Mouse (Mus musculus) brown adipose tissue, adult 24 weeks (tissue): ENCODE data around the gene Id3. TPM values are rescaled to one million over a fixed set of nuclear protein-coding genes. Genes with fewer than 3 reads are reported as not detected.

ENCODE experiments used
- H3K27ac ChIP-seq: fragments of 200-500 bp; replicated peaks from 2 replicates; pipeline ENCODE4 v1.5.1; 2012; ENCODE audit warnings: low read depth, mild to moderate bottlenecking, low read length
- H3K4me1 ChIP-seq: fragments of 200-500 bp; 2 replicates; pipeline ENCODE4 v1.6.1; 2012; ENCODE audit warnings: low read length, mixed read lengths; ENCODE audit not compliant: control insufficient read depth, insufficient read depth, insufficient read length
- H3K4me3 ChIP-seq: fragments of 200-500 bp; 2 replicates; pipeline ENCODE4 v1.5.1; 2012; ENCODE audit warnings: low read depth, mild to moderate bottlenecking, low read length, moderate library complexity; ENCODE audit not compliant: insufficient read depth
- polyA plus RNA-seq: library from polyadenylated mRNA; stranded (reverse); fragments of >200 nt; gene quantifications from 2 replicates; pipeline ENCODE4 v1.2.4, GENCODE M21; 2012; ENCODE audit not compliant: missing spikeins, insufficient read depth, insufficient read length

Gene Id3
- polyA plus RNA-seq, 1 experiment = 75.0 TPM

- peak overlapping the region; percentile 74 for H3K27ac ChIP-seq
- H3K4me3 ChIP-seq = no peak overlapping the region
- peaks cover 47% of the 10 kb centered on the region for H3K4me1 ChIP-seq
These were observed 32.8 kb downstream of the Id3 start for GRCm38 (mm10) chr4:136176022-136176552.

GRCm38 (mm10) chr4:136177244-136177611, 33.9 kb downstream of the Id3 start:
- peak overlapping the region; percentile 80 for H3K27ac ChIP-seq
- no peak overlapping the region for H3K4me3 ChIP-seq
- peaks cover 47% of the 10 kb centered on the region for H3K4me1 ChIP-seq

- peak overlapping the region; percentile 80 for H3K27ac ChIP-seq
- H3K4me1 ChIP-seq = peaks cover 46% of the 10 kb centered on the region
- no peak overlapping the region for H3K4me3 ChIP-seq
These were observed 34.5 kb downstream of the Id3 start for GRCm38 (mm10) chr4:136177612-136178474.

- H3K4me1 ChIP-seq = peaks cover 41% of the 10 kb centered on the region
- H3K4me3 ChIP-seq = no peak overlapping the region
- peak overlapping the region; percentile 92 for H3K27ac ChIP-seq
These were observed 35.2 kb downstream of the Id3 start for GRCm38 (mm10) chr4:136178475-136178921.

GRCm38 (mm10) chr4:136179456-136179855, 36.2 kb downstream of the Id3 start:
- H3K4me3 ChIP-seq = no peak overlapping the region
- H3K4me1 ChIP-seq = peaks cover 36% of the 10 kb centered on the region
- peak overlapping the region; percentile 92 for H3K27ac ChIP-seq

- H3K4me3 ChIP-seq = peak overlapping the region; percentile 25
- H3K4me1 ChIP-seq = peaks cover 32% of the 10 kb centered on the region
- H3K27ac ChIP-seq = peak overlapping the region; percentile 55; the same call in 1 of the 2 replicates
These were observed 36.7 kb downstream of the Id3 start for GRCm38 (mm10) chr4:136179998-136180397.

GRCm38 (mm10) chr4:136180408-136181330, 37.4 kb downstream of the Id3 start:
- H3K4me3 ChIP-seq = peak overlapping the region; percentile 25
- H3K27ac ChIP-seq = no peak overlapping the region
- peaks cover 28% of the 10 kb centered on the region for H3K4me1 ChIP-seq

- H3K4me3 ChIP-seq = no peak overlapping the region
- H3K4me1 ChIP-seq = peaks cover 25% of the 10 kb centered on the region
- H3K27ac ChIP-seq = no peak overlapping the region
These were observed 38.1 kb downstream of the Id3 start for GRCm38 (mm10) chr4:136181367-136181766.

GRCm38 (mm10) chr4:136185375-136185774, 42.1 kb downstream of the Id3 start:
- H3K4me3 ChIP-seq = no peak overlapping the region
- peak overlapping the region; percentile 20; the same call in 1 of the 2 replicates for H3K27ac ChIP-seq
- no peaks in the 10 kb centered on the region; the same call in 1 of the 2 replicates for H3K4me1 ChIP-seq

GRCm38 (mm10) chr4:136186315-136186714, 43.0 kb downstream of the Id3 start:
- H3K4me3 ChIP-seq = no peak overlapping the region
- H3K27ac ChIP-seq = no peak overlapping the region
- H3K4me1 ChIP-seq = no peaks in the 10 kb centered on the region; the same call in 1 of the 2 replicates

- H3K4me3 ChIP-seq = no peak overlapping the region
- H3K4me1 ChIP-seq = peaks cover 2% of the 10 kb centered on the region; the same call in 1 of the 2 replicates
- no peak overlapping the region for H3K27ac ChIP-seq
These were observed 43.6 kb downstream of the Id3 start for GRCm38 (mm10) chr4:136186739-136187472.

- no peak overlapping the region for H3K4me3 ChIP-seq
- H3K4me1 ChIP-seq = peaks cover 2% of the 10 kb centered on the region; the same call in 1 of the 2 replicates
- H3K27ac ChIP-seq = no peak overlapping the region
These were observed 45.9 kb downstream of the Id3 start for GRCm38 (mm10) chr4:136188973-136189737.

GRCm38 (mm10) chr4:136189912-136190311, 46.6 kb downstream of the Id3 start:
- Histone ChIP-seq H3K4me3 (no peak overlapping the region), H3K4me1 (peaks cover 2% of the 10 kb centered on the region; the same call in 1 of the 2 replicates), H3K27ac (no peak overlapping the region)

- 0 out of 2 replicates have a peak, but pooled peaks cover 2% of the 10 kb centered on the region for H3K4me1 ChIP-seq
- no peak overlapping the region for H3K4me3 ChIP-seq
- no peak overlapping the region for H3K27ac ChIP-seq
These were observed 50.3 kb downstream of the Id3 start for GRCm38 (mm10) chr4:136193571-136193970.
